Comparison of ENCODE assay signal across 9 mouse cellular contexts in the genomic region with DNA sequence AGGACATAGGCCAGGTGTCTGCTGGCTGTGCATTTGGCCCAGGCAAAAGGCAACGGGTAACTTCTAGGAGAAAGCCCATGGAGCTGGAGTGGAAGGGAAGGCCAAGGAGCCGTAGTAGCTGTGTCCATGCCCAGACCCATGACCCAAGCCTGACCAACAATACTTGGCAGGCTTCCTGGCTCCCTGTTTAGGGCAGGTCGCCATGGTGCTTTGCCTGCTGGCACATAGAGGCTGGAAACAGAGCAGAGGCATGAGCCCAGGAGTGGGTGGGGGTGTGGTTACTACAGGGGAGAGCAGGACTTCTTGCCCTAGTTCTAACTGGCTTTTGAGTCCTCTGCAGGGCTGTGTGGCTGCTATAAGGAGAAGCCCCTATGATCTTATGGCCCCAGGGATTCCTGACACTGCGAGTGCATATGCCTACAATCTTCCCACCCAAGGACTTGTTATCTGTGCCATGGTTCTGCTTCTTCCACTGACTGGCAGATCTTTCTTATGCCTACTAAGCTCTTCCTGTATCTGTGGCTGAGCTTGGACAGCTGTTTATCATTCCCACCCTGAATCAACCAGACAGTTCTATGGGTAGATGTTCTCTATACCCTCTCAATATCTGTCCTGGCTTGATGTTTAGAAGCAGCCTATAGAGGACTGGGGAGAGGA. TPM values are rescaled to one million over a fixed set of nuclear protein-coding genes. Genes with fewer than 3 reads are reported as not detected.
DNase-seq lines count a peak whose midpoint lies in the region; ATAC-seq lines count a peak whose summit lies in the region.
"Had no signal": no experiment of that assay in that cellular context is flagged by ENCODE, and none has a peak within 500 bp of the region (broad histone marks: within the 10 kb centered on the region; RNA-seq: fewer than 3 reads in every experiment).

No protein-coding gene starts in this region.

- peak; percentile 45; the same call in 1 of the 2 replicates for ATAC-seq in liver, embryonic 11.5 days (replicated peaks; ENCODE audit: low FRiP score)
- ATAC-seq in hindbrain, embryonic 16.5 days, result no peak
- ATAC-seq in forebrain, embryonic 12.5 days (ENCODE audit: low FRiP score), result no peak

- no peaks in the 10 kb centered on the region for H3K9me3 ChIP-seq in liver, embryonic 11.5 days (ENCODE audit: control insufficient read depth, low read length)
- H3K9me3 ChIP-seq in hindbrain, embryonic 16.5 days (ENCODE audit: control insufficient read depth, low read length), result no peaks in the 10 kb centered on the region
- H3K9me3 ChIP-seq in forebrain, embryonic 12.5 days, result no peaks in the 10 kb centered on the region
- H3K9me3 ChIP-seq: limb, embryonic 13.5 days had no signal

- H3K4me1 ChIP-seq in liver, embryonic 11.5 days (replicated peaks; ENCODE audit: control insufficient read depth, insufficient read depth, low read length), result no peaks in the 10 kb centered on the region
- no peaks in the 10 kb centered on the region for H3K4me1 ChIP-seq in hindbrain, embryonic 16.5 days (ENCODE audit: control insufficient read depth, insufficient read depth, low read depth, low read length)
- no peaks in the 10 kb centered on the region for H3K4me1 ChIP-seq in forebrain, embryonic 12.5 days

- DNase-seq in 3T3-L1 (ENCODE audit: low read depth, low spot score), result peak; percentile 86
- DNase-seq in NIH3T3 (ENCODE audit: low read depth), result peak; percentile 55
- peak; percentile 79 for DNase-seq in fibroblast of lung, adult 2 months (ENCODE audit: low read depth)
- no peak for DNase-seq in liver, embryonic 11.5 days (ENCODE audit: low spot score)
- DNase-seq in natural killer cell, adult 2 months (ENCODE audit: low spot score in 2 of 2), result no peak
- DNase-seq in right cerebral cortex, postnatal 25 days, result no peak

- no peak overlapping the region for H3K27ac ChIP-seq in liver, embryonic 11.5 days (ENCODE audit: low read depth, low read length)
- no peak overlapping the region for H3K27ac ChIP-seq in hindbrain, embryonic 16.5 days (ENCODE audit: low read depth, low read length)
- H3K27ac ChIP-seq in forebrain, embryonic 12.5 days, result no peak overlapping the region
- H3K27ac ChIP-seq: limb, embryonic 13.5 days had no signal

- H3K4me2 ChIP-seq in liver, embryonic 11.5 days, result no peak overlapping the region
- no peak overlapping the region for H3K4me2 ChIP-seq in hindbrain, embryonic 16.5 days (ENCODE audit: low read length)
- H3K4me2 ChIP-seq in forebrain, embryonic 12.5 days, result no peak overlapping the region
- H3K4me2 ChIP-seq: limb, embryonic 13.5 days had no signal

- H3K27me3 ChIP-seq in liver, embryonic 11.5 days (replicated peaks; ENCODE audit: control insufficient read depth, insufficient read depth, low read length), result peaks cover 20% of the 10 kb centered on the region; the same call in 1 of the 2 replicates
- no peaks in the 10 kb centered on the region; the same call in 1 of the 2 replicates for H3K27me3 ChIP-seq in hindbrain, embryonic 16.5 days (replicated peaks; ENCODE audit: control insufficient read depth, insufficient read depth, low read length)
- H3K27me3 ChIP-seq in forebrain, embryonic 12.5 days, result peaks cover 43% of the 10 kb centered on the region

- H3K36me3 ChIP-seq in liver, embryonic 11.5 days (ENCODE audit: control insufficient read depth, insufficient read depth, low read length), result no peaks in the 10 kb centered on the region
- no peaks in the 10 kb centered on the region for H3K36me3 ChIP-seq in hindbrain, embryonic 16.5 days (ENCODE audit: control insufficient read depth, insufficient read depth, low read length)
- H3K36me3 ChIP-seq in forebrain, embryonic 12.5 days (replicated peaks), result no peaks in the 10 kb centered on the region
- H3K36me3 ChIP-seq: limb, embryonic 13.5 days had no signal

- H3K9ac ChIP-seq in liver, embryonic 11.5 days (ENCODE audit: low read depth, low read length), result no peak overlapping the region
- H3K9ac ChIP-seq in hindbrain, embryonic 16.5 days (ENCODE audit: low read depth, low read length), result no peak overlapping the region
- no peak overlapping the region for H3K9ac ChIP-seq in forebrain, embryonic 12.5 days
- H3K9ac ChIP-seq: limb, embryonic 13.5 days had no signal

- H3K4me3 ChIP-seq in liver, embryonic 11.5 days (ENCODE audit: low read depth, low read length), result no peak overlapping the region
- H3K4me3 ChIP-seq in hindbrain, embryonic 16.5 days (ENCODE audit: low read length), result no peak overlapping the region
- no peak overlapping the region for H3K4me3 ChIP-seq in forebrain, embryonic 12.5 days (replicated peaks)
- H3K4me3 ChIP-seq: limb, embryonic 13.5 days had no signal

- 78% methylated on average over 4 of the region's 4 CpGs for WGBS in liver, embryonic 11.5 days
- WGBS in hindbrain, embryonic 16.5 days, result 83% methylated on average over 4 of the region's 4 CpGs
- 83% methylated on average over 4 of the region's 4 CpGs for WGBS in forebrain, embryonic 12.5 days

RNA-seq across cellular contexts. Expression of gene Nhsl2, which starts 40.8 kb away (rescaled TPM):
- polyA plus RNA-seq in liver, embryonic 11.5 days (2014; fragmentation: Nextera tagmentation; extraction: Ambion mirVana), result 9.0 and 9.7 TPM in 2 replicates
- polyA plus RNA-seq in hindbrain, embryonic 16.5 days (2015; fragmentation: Nextera tagmentation; extraction: Ambion mirVana), result 7.6 and 8.2 TPM in 2 replicates
- polyA plus RNA-seq in forebrain, embryonic 12.5 days (2016; fragmentation: Nextera tagmentation; extraction: Ambion mirVana), result 8.2 and 9.0 TPM in 2 replicates

Comparison
In these comparisons a context has a peak if more than half of its experiments do, and no peak if none do; other contexts are left out.
1. DNase-seq: peak in 3T3-L1 (single experiment), NIH3T3 (single experiment) and fibroblast of lung, adult 2 months (single experiment); none in liver, embryonic 11.5 days (single experiment), natural killer cell, adult 2 months (0 of 2) and right cerebral cortex, postnatal 25 days (single experiment).